Mouse (Mus musculus) cerebellum, postnatal 36 days (tissue): ENCODE measurements around the gene Vps13c.

Experiments used
- DNase-seq, 2 experiments: peaks; one replicate each; pipeline ENCODE4 v3.0.0; 2021 to 2022; ENCODE audit warnings: mixed read lengths in 2 of 2

Gene Vps13c

GRCm38 (mm10) chr9:67839981-67840859 lies at the start of gene Vps13c:
TSS of gene Vps13c (plus strand) at chr9:67840396.
- DNase-seq, result peak; percentile 78 to 82

GRCm38 (mm10) chr9:67792405-67792804 lies 47.8 kb upstream of the Vps13c start:
- no peak for DNase-seq

GRCm38 (mm10) chr9:67793501-67793900 lies 46.7 kb upstream of the Vps13c start:
- no peak for DNase-seq

GRCm38 (mm10) chr9:67794216-67794615 lies 46.0 kb upstream of the Vps13c start:
- DNase-seq, result no peak

GRCm38 (mm10) chr9:67794668-67795067 lies 45.5 kb upstream of the Vps13c start:
- no peak for DNase-seq

GRCm38 (mm10) chr9:67795205-67795675 lies 45.0 kb upstream of the Vps13c start:
- DNase-seq, result peak in 1 of 2 experiments; percentile 4

GRCm38 (mm10) chr9:67799078-67799819 lies 40.9 kb upstream of the Vps13c start:
- DNase-seq, result no peak

- DNase-seq, result peak; percentile 50 to 68
Measured at GRCm38 (mm10) chr9:67802241-67802640, 38.0 kb upstream of the Vps13c start.

- DNase-seq, result no peak
Measured at GRCm38 (mm10) chr9:67807000-67807399, 33.2 kb upstream of the Vps13c start.

GRCm38 (mm10) chr9:67810527-67810926 lies 29.7 kb upstream of the Vps13c start:
- no peak for DNase-seq

GRCm38 (mm10) chr9:67811116-67811515 lies 29.1 kb upstream of the Vps13c start:
- DNase-seq, result no peak

GRCm38 (mm10) chr9:67813171-67813570 lies 27.0 kb upstream of the Vps13c start:
- DNase-seq, result no peak

- DNase-seq, result no peak
Measured at GRCm38 (mm10) chr9:67813665-67814337, 26.4 kb upstream of the Vps13c start.

GRCm38 (mm10) chr9:67816172-67816928 lies 23.8 kb upstream of the Vps13c start:
- DNase-seq, result no peak

- DNase-seq, result no peak
Measured at GRCm38 (mm10) chr9:67817898-67818667, 22.1 kb upstream of the Vps13c start.

GRCm38 (mm10) chr9:67818668-67818950 lies 21.6 kb upstream of the Vps13c start:
- DNase-seq, result no peak

GRCm38 (mm10) chr9:67823131-67823530 lies 17.1 kb upstream of the Vps13c start:
- no peak for DNase-seq

GRCm38 (mm10) chr9:67825527-67825926 lies 14.7 kb upstream of the Vps13c start:
- DNase-seq, result no peak

- peak; percentile 69 to 76 for DNase-seq
Measured at GRCm38 (mm10) chr9:67828182-67828581, 12.0 kb upstream of the Vps13c start.

- peak; percentile 43 to 62 for DNase-seq
Measured at GRCm38 (mm10) chr9:67830411-67831358, 9.5 kb upstream of the Vps13c start.
